Mouse (Mus musculus) cortical plate, adult 2 months (tissue): ENCODE results near the gene Syt6. TPM values are rescaled to one million over a fixed set of nuclear protein-coding genes. Genes with fewer than 3 reads are reported as not detected.
"Not testable (repeated sequence)": the region's sequence is repeated elsewhere in the genome, so short reads cannot be mapped to it uniquely, and the experiment has no call there.

ENCODE experiments used
- H3K27ac ChIP-seq: fragments of 200-500 bp; 2 replicates; pipeline ENCODE4 v1.5.1; 2012; ENCODE audit warnings: low read length, control low read depth, inconsistent platforms; ENCODE audit not compliant: insufficient read depth
- H3K4me1 ChIP-seq: fragments of 200-500 bp; 2 replicates; pipeline ENCODE4 v1.6.1; 2011; ENCODE audit warnings: low read length; ENCODE audit not compliant: control insufficient read depth, insufficient read depth
- H3K4me3 ChIP-seq: fragments of 200-500 bp; 2 replicates; pipeline ENCODE4 v1.5.1; 2011; ENCODE audit warnings: mild to moderate bottlenecking, low read length, control low read depth; ENCODE audit not compliant: insufficient read depth
- CTCF ChIP-seq: fragments of 200-500 bp; IDR thresholded peaks from 2 replicates; pipeline ENCODE4 v1.5.1; 2011; ENCODE audit warnings: mild to moderate bottlenecking, control low read depth, low read length; ENCODE audit not compliant: insufficient read depth; ENCODE audit errors: extremely low read depth
- POLR2A ChIP-seq: fragments of 200-500 bp; IDR thresholded peaks from 2 replicates; pipeline ENCODE4 v1.6.1; 2011; ENCODE audit warnings: mild to moderate bottlenecking, low read length, control low read depth; ENCODE audit not compliant: insufficient read depth; ENCODE audit errors: extremely low read depth
- polyA plus RNA-seq: library from polyadenylated mRNA; depleted of rRNA; stranded (reverse); fragments of >200 nt; gene quantifications from 2 replicates; pipeline ENCODE4 v1.2.3, GENCODE M21; 2012

Syt6 gene
- polyA plus RNA-seq, 1 experiment, result 15.1 TPM

DNA sequence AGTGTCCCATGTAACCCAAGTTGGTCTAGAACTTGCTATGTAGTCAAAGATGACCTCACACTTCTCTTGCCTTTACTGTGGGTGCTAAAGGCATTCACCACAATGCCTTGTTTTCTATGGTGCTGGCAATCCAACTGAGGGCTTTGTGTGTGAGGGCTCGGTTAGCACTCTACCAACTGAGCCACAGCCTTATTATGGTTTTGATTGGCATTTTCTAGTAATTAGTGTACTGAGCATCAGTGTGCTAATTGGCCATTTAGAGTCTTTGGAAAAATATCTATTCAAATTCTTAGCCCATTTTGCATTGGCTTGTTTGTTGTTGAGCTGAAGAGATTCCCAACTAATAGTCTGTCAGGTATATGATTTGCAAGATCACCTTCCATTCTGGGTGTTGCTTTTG lies 62.6 kb downstream of the Syt6 start:
- H3K4me1 ChIP-seq, result no peaks in the 10 kb centered on the region
- no peak for TF ChIP-seq CTCF
- no peak for TF ChIP-seq POLR2A
- H3K4me3 ChIP-seq, result no peak overlapping the region
- no peak overlapping the region for H3K27ac ChIP-seq

DNA sequence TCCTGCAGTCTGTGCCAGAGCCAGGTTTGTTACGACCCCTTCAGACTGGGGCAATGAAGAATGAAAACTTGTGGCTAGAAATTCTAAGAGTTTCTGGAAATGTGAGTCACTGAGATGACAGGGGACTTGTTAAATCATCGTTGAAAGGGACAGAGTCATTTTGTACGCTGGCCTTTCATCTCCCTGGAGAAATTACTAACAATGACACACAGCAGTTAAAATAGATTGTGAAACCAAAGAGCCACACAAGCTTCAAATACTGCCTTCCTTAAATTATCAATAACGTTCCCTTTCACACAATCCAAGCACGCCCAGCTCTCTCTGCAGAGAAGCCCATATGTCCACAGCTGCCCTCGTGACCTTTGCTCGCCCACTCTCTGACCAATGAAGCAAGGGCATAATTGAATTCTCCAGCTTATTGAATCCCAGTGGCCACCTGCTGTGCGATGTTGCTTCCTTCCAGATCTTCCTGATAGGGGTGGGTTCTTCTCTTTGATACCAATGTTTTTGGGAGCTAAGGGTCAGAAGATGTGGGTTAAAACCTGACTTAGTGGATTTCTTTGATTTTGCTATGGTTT lies 65.3 kb downstream of the Syt6 start:
- no peak overlapping the region for H3K27ac ChIP-seq
- H3K4me3 ChIP-seq, result no peak overlapping the region
- TF ChIP-seq POLR2A, result no peak
- no peak for TF ChIP-seq CTCF
- no peaks in the 10 kb centered on the region for H3K4me1 ChIP-seq

GRCm38 (mm10) chr3:103641301-103641700 lies 66.3 kb downstream of the Syt6 start:
- TF ChIP-seq CTCF (no peak), POLR2A (no peak)
- Histone ChIP-seq H3K27ac (no peak overlapping the region), H3K4me3 (no peak overlapping the region), H3K4me1 (no peaks in the 10 kb centered on the region)

DNA sequence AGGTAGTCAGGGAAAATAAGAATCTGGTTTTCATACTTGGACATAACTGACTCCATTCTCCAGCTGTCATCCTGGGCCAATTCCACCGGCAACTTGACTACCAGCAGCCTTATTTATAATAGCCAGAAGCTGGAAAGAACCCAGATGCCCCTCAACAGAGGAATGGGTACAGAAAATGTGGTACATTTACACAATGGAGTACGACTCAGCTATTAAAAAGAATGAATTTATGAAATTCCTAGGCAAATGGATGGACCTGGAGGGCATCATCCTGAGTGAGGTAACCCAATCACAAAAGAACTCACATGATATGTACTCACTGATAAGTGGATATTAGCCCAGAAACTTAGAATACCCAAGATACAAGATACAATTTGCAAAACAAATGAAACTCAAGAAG lies 70.9 kb downstream of the Syt6 start, which contains the start of gene Atg4a-ps:
Gene Atg4a-ps, minus strand, starts transcription at position 101 of the 400 bp plus-strand sequence.
- not testable (repeated sequence) for H3K4me3 ChIP-seq, H3K27ac ChIP-seq, H3K4me1 ChIP-seq

GRCm38 (mm10) chr3:103647164-103647867 lies 72.3 kb downstream of the Syt6 start:
- Histone ChIP-seq H3K4me3 (no peak overlapping the region), H3K4me1 (no peaks in the 10 kb centered on the region), H3K27ac (no peak overlapping the region)
- TF ChIP-seq CTCF (no peak), POLR2A (no peak)

GRCm38 (mm10) chr3:103648486-103648885 lies 73.5 kb downstream of the Syt6 start:
- Histone ChIP-seq H3K4me1 (no peaks in the 10 kb centered on the region), H3K4me3 (no peak overlapping the region), H3K27ac (no peak overlapping the region)
- no peak for TF ChIP-seq CTCF
- TF ChIP-seq POLR2A, result no peak

GRCm38 (mm10) chr3:103649716-103650115 lies 74.7 kb downstream of the Syt6 start:
- Histone ChIP-seq H3K27ac (no peak overlapping the region), H3K4me1 (no peaks in the 10 kb centered on the region), H3K4me3 (no peak overlapping the region)
- TF ChIP-seq POLR2A, result no peak
- no peak for TF ChIP-seq CTCF

DNA sequence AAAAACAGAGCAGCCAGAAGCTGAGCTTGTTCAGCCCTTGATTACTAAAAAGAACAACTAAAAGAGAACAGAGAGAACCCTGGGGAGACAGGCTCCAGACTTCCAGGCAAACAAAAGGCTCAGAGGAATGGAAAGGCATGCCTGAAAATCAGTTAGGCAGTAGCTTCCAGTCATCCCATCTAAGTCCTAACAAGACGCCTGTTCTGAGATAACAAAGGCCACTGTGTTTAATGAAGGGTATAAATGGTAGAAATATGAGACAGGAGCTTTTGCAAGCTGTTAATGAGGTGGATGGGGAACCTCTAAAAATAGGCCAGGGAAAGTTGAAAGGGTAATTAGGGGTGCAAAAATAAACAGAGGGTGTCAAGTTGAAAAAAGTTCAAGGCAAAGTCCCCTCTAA lies 75.4 kb downstream of the Syt6 start:
- H3K4me1 ChIP-seq, result no peaks in the 10 kb centered on the region
- no peak overlapping the region for H3K27ac ChIP-seq
- TF ChIP-seq CTCF, result no peak
- no peak for TF ChIP-seq POLR2A
- no peak overlapping the region for H3K4me3 ChIP-seq

DNA sequence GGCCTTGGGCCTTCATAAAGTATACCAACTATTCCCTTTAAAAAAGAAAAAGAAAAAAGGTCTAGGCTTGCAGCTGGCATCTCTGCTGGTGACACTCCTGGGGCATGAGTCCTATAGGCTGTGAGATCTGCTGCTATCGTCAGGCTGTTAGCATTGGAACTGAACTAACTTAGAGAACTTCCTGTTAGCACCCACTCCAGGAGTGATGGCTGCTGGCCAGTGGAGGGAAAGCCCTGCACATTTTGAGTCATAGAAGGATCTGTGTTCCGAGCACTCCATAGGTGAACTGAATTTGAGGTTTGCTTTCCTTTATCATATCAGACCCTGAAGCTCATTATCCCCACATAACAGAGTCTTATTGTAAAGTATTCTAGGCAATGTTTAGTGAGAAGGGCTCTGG lies 85.0 kb downstream of the Syt6 start:
- no peak for TF ChIP-seq CTCF
- no peak for TF ChIP-seq POLR2A
- no peak overlapping the region for H3K4me3 ChIP-seq
- H3K27ac ChIP-seq, result no peak overlapping the region
- H3K4me1 ChIP-seq, result no peaks in the 10 kb centered on the region

- no peak overlapping the region for H3K4me3 ChIP-seq
- TF ChIP-seq CTCF (no peak), POLR2A (no peak)
- H3K27ac ChIP-seq, result no peak overlapping the region
Observed at GRCm38 (mm10) chr3:103661714-103662113, 86.7 kb downstream of the Syt6 start.

More at GRCm38 (mm10) chr3:103661714-103662113, 86.7 kb downstream of the Syt6 start:
- no peaks in the 10 kb centered on the region for H3K4me1 ChIP-seq
